Mouse (Mus musculus) liver, postnatal 0 days (tissue): ENCODE measurements around the gene Hist1h3g.
"Not testable (repeated sequence)": the region's sequence is repeated elsewhere in the genome, so short reads cannot be mapped to it uniquely, and the experiment has no call there.

Experiments used
- CTCF ChIP-seq: sonication (generic); IDR thresholded peaks from 2 replicates; pipeline ENCODE4 v1.5.1; 2016; ENCODE audit warnings: antibody characterized with exemption, low read depth
- EP300 ChIP-seq: IDR thresholded peaks from 2 replicates; pipeline ENCODE4 v1.6.1; 2016; ENCODE audit warnings: antibody characterized with exemption, low read depth, mild to moderate bottlenecking

GRCm38 (mm10) chr13:23574546-23575170, 39.4 kb downstream of the Hist1h3g start:
- not testable (repeated sequence) for TF ChIP-seq CTCF, EP300
